Mouse (Mus musculus) ovary, postnatal 36 days (tissue): Measurements from ENCODE around the gene Cdh4.

Experiments
- DNase-seq: peaks from one replicate; pipeline ENCODE4 v3.0.0; 2022; ENCODE audit warnings: low spot score, mixed read lengths

Gene Cdh4

DNA sequence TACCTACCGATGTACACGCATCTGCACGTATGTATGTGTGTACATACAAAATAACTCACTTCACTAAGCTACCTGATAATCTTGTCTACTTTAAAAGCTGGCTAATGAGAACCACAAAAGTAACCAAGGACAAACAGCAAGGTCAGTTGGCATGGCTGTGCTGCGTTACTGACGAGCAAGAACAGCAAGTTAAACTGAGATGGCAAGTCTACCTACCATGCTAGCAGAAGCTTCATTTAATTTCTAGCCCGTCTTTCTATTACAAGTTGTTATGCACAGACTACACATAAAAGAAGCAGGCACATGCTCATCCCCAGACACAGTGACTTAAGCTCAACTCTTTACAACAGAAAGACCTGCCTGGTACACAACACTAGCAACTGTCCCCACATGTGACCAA, 504.3 kb downstream of the Cdh4 start:
- no peak for DNase-seq

GRCm38 (mm10) chr2:179947607-179948006, 505.4 kb downstream of the Cdh4 start:
- no peak for DNase-seq

DNA sequence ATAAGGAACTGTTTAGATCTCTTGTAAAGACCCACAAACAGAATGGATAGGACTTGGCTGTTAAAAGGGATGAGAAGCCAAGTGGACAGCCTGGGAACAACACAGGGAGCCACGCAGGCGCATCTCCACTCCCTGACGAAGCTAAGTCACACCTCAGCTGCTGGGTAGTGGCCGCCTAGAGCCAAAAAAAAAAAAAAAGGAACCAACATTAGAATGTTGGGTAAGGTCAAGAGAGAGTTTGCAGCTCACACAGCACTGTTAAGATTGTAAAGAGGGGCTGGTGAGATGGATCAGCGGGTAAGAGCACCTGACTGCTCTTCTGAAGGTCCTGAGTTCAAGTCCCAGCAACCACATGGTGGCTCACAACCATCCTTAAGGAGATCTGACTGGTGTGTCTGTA, 506.6 kb downstream of the Cdh4 start:
- DNase-seq, result no peak
